Mouse (Mus musculus) CH12.LX (cell line): ENCODE results near the gene Cd2bp2. TPM values are rescaled to one million over a fixed set of nuclear protein-coding genes. Genes with fewer than 3 reads are reported as not detected.

Source experiments
- DNase-seq: peaks from one replicate; pipeline ENCODE4 v3.0.0-alpha.2; 2013; ENCODE audit errors: extremely low read depth
- H3K27ac ChIP-seq: 2 replicates; pipeline ENCODE4 v1.5.1; 2012; ENCODE audit warnings: low read depth, mild to moderate bottlenecking, control low read depth, moderate library complexity; ENCODE audit not compliant: insufficient read depth
- H3K27me3 ChIP-seq: replicated peaks from 2 replicates; pipeline ENCODE3; 2012; ENCODE audit warnings: inconsistent platforms
- H3K36me3 ChIP-seq, 2 experiments: replicated peaks in 1 of 2; 2 replicates each; pipeline versions ENCODE3 to v1.6.1; 2012; ENCODE audit warnings: inconsistent platforms in 1 of 2, low read length in 1 of 2, mild to moderate bottlenecking in 1 of 2, mixed read lengths in 1 of 2, moderate library complexity in 1 of 2; ENCODE audit not compliant: control insufficient read depth in 1 of 2, insufficient read depth in 1 of 2
- H3K4me1 ChIP-seq, 2 experiments: 2 replicates each; pipeline ENCODE4 v1.6.1; 2012; ENCODE audit warnings: inconsistent platforms in 1 of 2, moderate library complexity in 1 of 2; ENCODE audit not compliant: insufficient read depth in 2 of 2, control insufficient read depth in 1 of 2
- H3K4me2 ChIP-seq: 2 replicates; pipeline ENCODE4 v1.6.1; 2012; ENCODE audit warnings: low read depth, mild to moderate bottlenecking, control low read depth; ENCODE audit not compliant: poor library complexity, insufficient read depth, severe bottlenecking
- H3K4me3 ChIP-seq, 3 experiments: fragments of 150-350 bp in 1 of 3; sonication (generic) in 1 of 3; replicated peaks in 1 of 3; 2 replicates each; pipeline versions ENCODE3 to v1.5.1; 2011 to 2012; ENCODE audit warnings: low read depth in 2 of 3, low read length in 2 of 3, mild to moderate bottlenecking in 2 of 3, moderate library complexity in 2 of 3, control low read depth in 1 of 3, improper control_type of control experiment in 1 of 3, inconsistent platforms in 1 of 3, mixed read lengths in 1 of 3; ENCODE audit not compliant: poor library complexity in 1 of 3
- H3K79me2 ChIP-seq: replicated peaks from 2 replicates; pipeline ENCODE4 v1.6.1; 2012; ENCODE audit warnings: mild to moderate bottlenecking, moderate library complexity; ENCODE audit not compliant: control insufficient read depth, poor library complexity, insufficient read depth, severe bottlenecking; ENCODE audit errors: extremely low read depth
- H3K9ac ChIP-seq: 2 replicates; pipeline ENCODE4 v1.6.1; 2012; ENCODE audit warnings: low read depth, mild to moderate bottlenecking, control low read depth, moderate library complexity; ENCODE audit not compliant: insufficient read depth
- H3K9me3 ChIP-seq: replicated peaks from 2 replicates; pipeline ENCODE3; 2012; ENCODE audit warnings: low read length, inconsistent platforms, mixed read lengths
- BHLHE40 ChIP-seq: IDR thresholded peaks from 2 replicates; pipeline ENCODE4 v1.6.1; 2011; ENCODE audit warnings: mild to moderate bottlenecking, low read depth, low read length, improper control_type of control experiment
- CHD1 ChIP-seq: IDR thresholded peaks from 2 replicates; pipeline ENCODE4 v1.6.1; 2012; ENCODE audit warnings: low read depth, low read length, improper control_type of control experiment, inconsistent platforms
- CHD2 ChIP-seq: IDR thresholded peaks from 2 replicates; pipeline ENCODE4 v1.6.1; 2011; ENCODE audit warnings: low read length, improper control_type of control experiment
- E2F4 ChIP-seq: IDR thresholded peaks from 2 replicates; pipeline ENCODE4 v1.6.1; 2011; ENCODE audit warnings: low read depth, low read length, improper control_type of control experiment; ENCODE audit not compliant: insufficient replicate concordance
- ELF1 ChIP-seq: IDR thresholded peaks from 2 replicates; pipeline ENCODE4 v1.6.1; 2014; ENCODE audit warnings: low read depth, mild to moderate bottlenecking, inconsistent platforms, low read length, improper control_type of control experiment
- EP300 ChIP-seq: IDR thresholded peaks from 2 replicates; pipeline ENCODE4 v1.6.1; 2011; ENCODE audit warnings: low read length, improper control_type of control experiment
- ETS1 ChIP-seq: conservative IDR thresholded peaks from 2 replicates; pipeline ENCODE4 v1.6.1; 2012; ENCODE audit warnings: low read depth, mild to moderate bottlenecking, inconsistent platforms, low read length, improper control_type of control experiment, moderate library complexity
- GABPA ChIP-seq: IDR thresholded peaks from 2 replicates; pipeline ENCODE4 v1.6.1; 2012; ENCODE audit warnings: low read depth, low read length, improper control_type of control experiment, inconsistent platforms; ENCODE audit not compliant: insufficient replicate concordance
- JUN ChIP-seq: IDR thresholded peaks from 2 replicates; pipeline ENCODE4 v1.6.1; 2011; ENCODE audit warnings: low read depth, mild to moderate bottlenecking, low read length, improper control_type of control experiment, moderate library complexity; ENCODE audit not compliant: insufficient read depth
- JUND ChIP-seq: conservative IDR thresholded peaks from 2 replicates; pipeline ENCODE4 v1.6.1; 2011; ENCODE audit warnings: low read depth, low read length, improper control_type of control experiment
- KAT2A ChIP-seq: IDR thresholded peaks from 2 replicates; pipeline ENCODE4 v1.6.1; 2012; ENCODE audit warnings: low read length, improper control_type of control experiment, inconsistent platforms; ENCODE audit not compliant: insufficient replicate concordance
- MAFK ChIP-seq: IDR thresholded peaks from 2 replicates; pipeline ENCODE4 v1.6.1; 2011; ENCODE audit warnings: low read length, improper control_type of control experiment; ENCODE audit not compliant: insufficient replicate concordance
- MAX ChIP-seq: IDR thresholded peaks from 2 replicates; pipeline ENCODE4 v1.6.1; 2011; ENCODE audit warnings: low read length, improper control_type of control experiment
- MXI1 ChIP-seq: IDR thresholded peaks from 2 replicates; pipeline ENCODE4 v1.6.1; 2011; ENCODE audit warnings: mild to moderate bottlenecking, low read depth, low read length, improper control_type of control experiment
- MYC ChIP-seq: IDR thresholded peaks from 2 replicates; pipeline ENCODE4 v1.6.1; 2011; ENCODE audit warnings: low read depth, mild to moderate bottlenecking, improper control_type of control experiment, low read length
- NELFE ChIP-seq: IDR thresholded peaks from 2 replicates; pipeline ENCODE4 v1.6.1; 2011; ENCODE audit warnings: low read depth, low read length, improper control_type of control experiment
- NRF1 ChIP-seq: IDR thresholded peaks from 2 replicates; pipeline ENCODE4 v1.6.1; 2014; ENCODE audit warnings: low read depth, mild to moderate bottlenecking, inconsistent platforms, low read length, improper control_type of control experiment, moderate library complexity
- PAX5 ChIP-seq: IDR thresholded peaks from 2 replicates; pipeline ENCODE4 v1.6.1; 2012; ENCODE audit warnings: low read length, inconsistent platforms, mixed read lengths
- POLR2AphosphoS2 ChIP-seq: IDR thresholded peaks from 2 replicates; pipeline ENCODE4 v1.6.1; 2011; ENCODE audit warnings: low read depth, low read length, improper control_type of control experiment
- RAD21 ChIP-seq: IDR thresholded peaks from 2 replicates; pipeline ENCODE4 v1.6.1; 2011; ENCODE audit warnings: low read depth, mild to moderate bottlenecking, low read length, improper control_type of control experiment, moderate library complexity
- RCOR1 ChIP-seq: conservative IDR thresholded peaks from 2 replicates; pipeline ENCODE4 v1.6.1; 2012; ENCODE audit warnings: low read depth, mild to moderate bottlenecking, inconsistent platforms, low read length, improper control_type of control experiment
- SIN3A ChIP-seq: IDR thresholded peaks from 2 replicates; pipeline ENCODE4 v1.6.1; 2012; ENCODE audit warnings: low read length, improper control_type of control experiment, inconsistent platforms
- SMC3 ChIP-seq: IDR thresholded peaks from 2 replicates; pipeline ENCODE4 v1.6.1; 2011; ENCODE audit warnings: low read depth, low read length, improper control_type of control experiment
- TBP ChIP-seq: conservative IDR thresholded peaks from 2 replicates; pipeline ENCODE4 v1.6.1; 2011; ENCODE audit warnings: low read depth, low read length, improper control_type of control experiment
- TCF12 ChIP-seq: IDR thresholded peaks from 2 replicates; pipeline ENCODE4 v1.6.1; 2014; ENCODE audit warnings: low read depth, mild to moderate bottlenecking, inconsistent platforms, low read length, improper control_type of control experiment
- UBTF ChIP-seq: IDR thresholded peaks from 2 replicates; pipeline ENCODE4 v1.6.1; 2012; ENCODE audit warnings: low read depth, mild to moderate bottlenecking, inconsistent platforms, low read length, improper control_type of control experiment, moderate library complexity
- USF2 ChIP-seq: conservative IDR thresholded peaks from 2 replicates; pipeline ENCODE4 v1.6.1; 2011; ENCODE audit warnings: low read depth, low read length, improper control_type of control experiment
- ZC3H11A ChIP-seq: IDR thresholded peaks from 2 replicates; pipeline ENCODE4 v1.6.1; 2012; ENCODE audit warnings: low read depth, mild to moderate bottlenecking, inconsistent platforms, low read length, improper control_type of control experiment
- ZKSCAN1 ChIP-seq: IDR thresholded peaks from 2 replicates; pipeline ENCODE4 v1.6.1; 2012; ENCODE audit warnings: low read depth, inconsistent platforms, low read length, improper control_type of control experiment, borderline replicate concordance
- ZMIZ1 ChIP-seq: IDR thresholded peaks from 2 replicates; pipeline ENCODE4 v1.6.1; 2012; ENCODE audit warnings: low read depth, mild to moderate bottlenecking, inconsistent platforms, low read length, improper control_type of control experiment
- ZNF384 ChIP-seq: IDR thresholded peaks from 2 replicates; pipeline ENCODE4 v1.6.1; 2012; ENCODE audit warnings: low read depth, low read length, improper control_type of control experiment, inconsistent platforms
- dilution Hi-C: fragments of 300-500 bp; cut with MboI; formaldehyde crosslinking; loops from 2 replicates; pipeline ENCODE4 v1.14.3; 2020; ENCODE audit warnings: low sequenced_read_pairs; ENCODE audit not compliant: extremely low pct_unique_long_range_greater_than_20kb, extremely low pct_ligation_motif_present
- in situ Hi-C: fragments of 300-500 bp; cut with MboI; formaldehyde crosslinking; loops from 3 replicates; pipeline ENCODE4 v1.14.3; 2019; ENCODE audit warnings: low sequenced_read_pairs, low pct_ligation_motif_present, low pct_unique_long_range_greater_than_20kb, mixed read lengths
- polyA plus RNA-seq: library from polyadenylated mRNA; unstranded; fragments of >175 nt; gene quantifications from 2 replicates; pipeline ENCODE4 v1.2.1, GENCODE M21; 2012; ENCODE audit warnings: low read depth; ENCODE audit not compliant: insufficient read length
- total RNA-seq, 2 experiments: library from RNA; depleted of rRNA; stranded (reverse); fragments of 300-350 nt in 1 of 2; fragments of >200 nt in 1 of 2; gene quantifications; 2 replicates each; pipeline ENCODE4 v1.2.3; 2012 to 2014

Cd2bp2 gene
- total and polyA plus RNA-seq, 3 experiments = 57.4 to 66.8 (median 62.4) TPM

DNA sequence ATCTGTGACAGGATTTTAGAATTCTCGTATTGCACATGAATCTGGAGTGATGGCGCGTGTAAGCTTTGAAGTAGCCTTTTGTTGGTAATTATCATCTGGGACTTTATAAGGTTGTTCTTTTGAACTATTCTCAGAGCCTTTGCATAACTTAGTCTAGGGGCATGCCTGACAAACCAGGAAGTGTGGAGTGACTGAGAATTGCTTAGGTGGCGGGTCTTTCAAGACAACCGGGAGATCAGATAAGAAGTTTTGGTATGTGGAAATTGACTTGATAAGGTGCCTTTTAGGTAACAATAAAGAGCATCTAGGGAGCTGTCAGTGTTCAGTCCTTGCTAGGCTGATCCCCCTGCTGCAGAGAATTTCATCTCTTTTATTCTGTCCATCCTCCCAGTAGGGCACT lies 29.3 kb downstream of the Cd2bp2 start:
- peaks cover 10 to 31% of the 10 kb centered on the region in 2 experiments for H3K4me1 ChIP-seq
- no peaks in the 10 kb centered on the region for H3K27me3 ChIP-seq
- H3K27ac ChIP-seq = peak overlapping the region; percentile 100
- H3K4me2 ChIP-seq = peak overlapping the region; percentile 39; the same call in 1 of the 2 replicates
- 0 out of 2 replicates have a peak overlapping the region, but pooled peaks have one; percentile 37 for H3K9ac ChIP-seq
- H3K9me3 ChIP-seq = peaks cover 22% of the 10 kb centered on the region
- H3K79me2 ChIP-seq = no peaks in the 10 kb centered on the region
- in situ Hi-C loops = no loop called here
- H3K36me3 ChIP-seq = peaks cover 16 to 48% of the 10 kb centered on the region in 2 experiments
- H3K4me3 ChIP-seq = no peak overlapping the region
- no peak for DNase-seq
- dilution Hi-C loops = no loop called here
- TF ChIP-seq TBP (no peak), ZC3H11A (no peak), PAX5 (no peak), JUN (no peak), RCOR1 (no peak), ZMIZ1 (0 out of 2 replicates have a peak, but pooled peaks have one; percentile 14), MAX (no peak), MYC (no peak), RAD21 (no peak), BHLHE40 (no peak), GABPA (no peak), USF2 (no peak), E2F4 (no peak), ZNF384 (no peak), ELF1 (peak; percentile 77), EP300 (no peak), CHD2 (peak; percentile 1; the same call in 1 of the 2 replicates), POLR2AphosphoS2 (no peak), KAT2A (no peak), NRF1 (no peak), NELFE (no peak), ETS1 (no peak), SMC3 (no peak), CHD1 (no peak), SIN3A (0 out of 2 replicates have a peak, but pooled peaks have one; percentile 28), ZKSCAN1 (no peak), MXI1 (no peak), MAFK (no peak), TCF12 (no peak), UBTF (no peak), JUND (no peak)
- TF ChIP-seq, all 38 proteins: peak for 4
